Mouse (Mus musculus) embryonic facial prominence, embryonic 14.5 days (tissue): Measurements from ENCODE around the gene Samm50. TPM values are rescaled to one million over a fixed set of nuclear protein-coding genes. Genes with fewer than 3 reads are reported as not detected.
A peak's percentile ranks its signal among the peaks of the same experiment; 100 is the strongest.

ENCODE experiments used
- ATAC-seq: fragments of 200-750 bp; cut with Nextera tagmentation; 2 replicates; pipeline ENCODE4 v1.8.0; 2017; ENCODE audit warnings: low read depth, moderate number of reproducible peaks, moderate TSS enrichment
- DNase-seq: peaks from one replicate; pipeline ENCODE4 v3.0.0-alpha.2; 2015; ENCODE audit warnings: low spot score
- H3K27ac ChIP-seq: fragments of 300-500 bp; sonication (generic); replicated peaks from 2 replicates; pipeline ENCODE4 v1.5.1; 2014; ENCODE audit warnings: low read depth, mild to moderate bottlenecking, low read length, moderate library complexity
- H3K27me3 ChIP-seq: fragments of 300-500 bp; sonication (generic); replicated peaks from 2 replicates; pipeline ENCODE4 v1.6.1; 2014; ENCODE audit warnings: low read length; ENCODE audit not compliant: control insufficient read depth, insufficient read depth
- H3K36me3 ChIP-seq: fragments of 300-500 bp; sonication (generic); 2 replicates; pipeline ENCODE4 v1.6.1; 2014; ENCODE audit warnings: low read length, mixed read lengths; ENCODE audit not compliant: control insufficient read depth, insufficient read depth
- H3K4me1 ChIP-seq: fragments of 300-500 bp; sonication (generic); 2 replicates; pipeline ENCODE4 v1.6.1; 2014; ENCODE audit warnings: antibody characterized with exemption, low read length; ENCODE audit not compliant: control insufficient read depth, insufficient read depth
- H3K4me2 ChIP-seq: fragments of 300-500 bp; sonication (generic); 2 replicates; pipeline ENCODE4 v1.6.1; 2014; ENCODE audit warnings: low read depth, mild to moderate bottlenecking, low read length, moderate library complexity, mixed read lengths
- H3K4me3 ChIP-seq: fragments of 300-500 bp; sonication (generic); 2 replicates; pipeline ENCODE4 v1.5.1; 2014; ENCODE audit warnings: low read depth, mild to moderate bottlenecking, low read length
- H3K9ac ChIP-seq: fragments of 300-500 bp; sonication (generic); 2 replicates; pipeline ENCODE4 v1.6.1; 2014; ENCODE audit warnings: low read depth, mild to moderate bottlenecking, low read length, moderate library complexity, mixed read lengths
- H3K9me3 ChIP-seq: fragments of 300-500 bp; sonication (generic); 2 replicates; pipeline ENCODE4 v1.6.1; 2016; ENCODE audit warnings: low read length; ENCODE audit not compliant: control insufficient read depth
- WGBS: fragments of 180-500 bp; shearing (Covaris S2); extraction: QIAGEN DNeasy Blood & Tissue Kit; methylation state at CpG from one replicate; pipeline ENCODE4 v1.1.7; 2014; 5-methylcytosine and 5-hydroxymethylcytosine counted together
- polyA plus RNA-seq: library from polyadenylated mRNA; unstranded; fragments of >200 nt; fragmentation: Nextera tagmentation; extraction: Ambion mirVana; gene quantifications from 2 replicates; pipeline ENCODE4 v1.2.1, GENCODE M21; 2014

Gene Samm50
- polyA plus RNA-seq, 1 experiment from 2014 or later = 71.1 TPM

DNA sequence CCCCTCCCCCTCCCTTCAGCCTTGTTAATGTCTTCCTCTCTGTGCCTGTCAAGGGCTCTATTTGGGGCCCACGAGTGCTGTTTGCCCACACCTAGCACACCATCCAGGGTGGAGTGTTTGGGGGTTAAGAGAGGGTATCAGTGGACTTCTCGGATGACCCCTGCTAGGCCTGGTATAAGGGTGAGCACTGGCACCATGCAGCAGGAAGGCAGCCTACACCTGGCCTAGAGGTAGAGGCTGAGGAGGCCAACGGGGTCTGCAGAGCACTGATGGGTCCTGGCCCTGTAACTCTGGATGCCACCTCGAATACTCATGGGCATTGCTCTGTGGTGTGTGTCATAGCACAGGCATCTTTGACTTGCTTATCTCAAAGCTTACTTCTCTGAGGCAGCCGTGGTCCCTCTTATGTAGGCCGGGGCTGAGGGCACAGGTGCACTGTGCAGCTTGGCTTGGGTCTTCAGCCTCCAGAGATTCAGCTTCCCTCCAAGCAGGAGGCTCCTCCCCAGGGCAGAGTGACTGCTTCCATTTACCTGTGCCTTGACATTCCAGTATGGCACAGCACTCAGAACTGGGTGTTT, 21.2 kb downstream of the Samm50 start:
- Histone ChIP-seq H3K36me3 (peaks cover 57% of the 10 kb centered on the region), H3K27ac (no peak overlapping the region), H3K4me1 (peaks cover 27% of the 10 kb centered on the region), H3K4me2 (no peak overlapping the region), H3K9me3 (no peaks in the 10 kb centered on the region), H3K27me3 (no peaks in the 10 kb centered on the region), H3K4me3 (no peak overlapping the region), H3K9ac (no peak overlapping the region)
- DNase-seq (no peak), ATAC-seq (no peak)
- WGBS = 79% methylated on average over 5 of the region's 6 CpGs

DNA sequence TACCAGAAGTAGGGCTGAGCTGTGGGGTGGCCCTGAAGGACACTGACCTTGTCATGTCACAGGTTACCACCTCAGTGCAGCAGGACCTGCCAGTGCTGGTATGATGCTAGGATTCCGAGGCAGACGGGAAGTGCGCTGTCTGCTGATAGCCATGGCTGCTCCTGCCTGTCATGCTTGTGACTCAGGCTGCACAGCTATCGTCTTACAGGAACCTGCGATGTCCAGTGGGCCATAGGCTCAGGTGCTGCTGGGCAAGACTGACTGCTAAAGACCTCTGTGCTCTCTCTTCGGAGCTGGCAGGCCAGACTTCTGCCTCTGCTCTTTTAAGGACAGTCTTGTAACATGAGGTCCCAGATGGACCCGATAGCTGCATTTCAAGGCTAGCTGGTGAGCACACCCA, 22.4 kb downstream of the Samm50 start:
- Histone ChIP-seq H3K36me3 (peaks cover 45% of the 10 kb centered on the region), H3K4me2 (no peak overlapping the region), H3K4me3 (no peak overlapping the region), H3K27ac (no peak overlapping the region), H3K4me1 (peaks cover 38% of the 10 kb centered on the region), H3K27me3 (no peaks in the 10 kb centered on the region), H3K9ac (no peak overlapping the region), H3K9me3 (no peaks in the 10 kb centered on the region)
- WGBS = 64% methylated on average over 7 of the region's 7 CpGs
- ATAC-seq (no peak), DNase-seq (no peak)

DNA sequence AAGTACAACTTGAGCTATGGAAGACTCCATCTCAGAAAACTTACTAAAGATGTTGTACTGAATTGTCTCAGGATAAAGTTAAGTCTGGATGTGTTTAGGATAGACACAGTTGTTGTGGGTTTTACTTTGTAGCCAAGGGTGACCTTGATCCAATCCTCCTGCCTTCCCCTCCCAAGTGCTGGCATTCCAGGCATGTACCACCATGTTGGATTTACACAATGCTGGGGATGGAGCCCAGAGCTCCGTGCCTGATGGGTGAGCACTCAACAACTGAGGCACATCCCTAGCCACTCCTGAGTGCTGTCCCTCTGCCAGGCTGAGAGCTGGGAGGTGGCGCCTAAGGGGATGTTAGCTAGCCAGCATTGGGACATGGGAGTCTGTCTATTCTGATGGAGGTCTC, 23.2 kb downstream of the Samm50 start:
- peaks cover 38% of the 10 kb centered on the region for H3K4me1 ChIP-seq
- no peak overlapping the region for H3K4me2 ChIP-seq
- WGBS = 70% methylated on average over 2 of the region's 2 CpGs
- ATAC-seq = no peak
- H3K27ac ChIP-seq = no peak overlapping the region
- H3K9me3 ChIP-seq = no peaks in the 10 kb centered on the region
- no peak overlapping the region for H3K4me3 ChIP-seq
- no peak overlapping the region for H3K9ac ChIP-seq
- H3K27me3 ChIP-seq = no peaks in the 10 kb centered on the region
- peaks cover 37% of the 10 kb centered on the region for H3K36me3 ChIP-seq
- DNase-seq = no peak

DNA sequence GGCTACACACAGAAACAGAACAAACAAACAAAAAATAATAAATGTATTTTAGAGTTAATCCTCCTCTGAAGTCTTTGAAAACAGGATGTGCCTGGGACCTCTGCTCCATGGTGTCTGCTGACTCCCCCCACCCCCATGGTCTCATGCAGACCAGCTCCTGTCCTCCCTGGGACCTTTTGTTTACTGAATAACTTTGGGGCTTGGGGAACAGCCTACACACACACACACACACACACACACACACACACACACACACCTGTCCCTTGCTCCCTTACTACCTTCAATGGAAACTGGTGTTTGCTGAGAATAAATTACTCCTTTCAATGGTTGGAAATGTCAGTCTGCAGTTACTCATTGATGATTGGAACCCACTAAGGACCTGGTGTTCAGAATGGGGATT, 24.0 kb downstream of the Samm50 start:
- H3K9me3 ChIP-seq = no peaks in the 10 kb centered on the region
- H3K4me1 ChIP-seq = peaks cover 38% of the 10 kb centered on the region
- H3K27ac ChIP-seq = no peak overlapping the region

GRCm38 (mm10) chr15:84216461-84217084, 24.5 kb downstream of the Samm50 start:
- WGBS = 16% methylated on average over 7 of the region's 7 CpGs
- H3K9ac ChIP-seq = peak overlapping the region; percentile 5; the same call in 1 of the 2 replicates
- no peaks in the 10 kb centered on the region for H3K9me3 ChIP-seq
- H3K4me2 ChIP-seq = no peak overlapping the region
- no peak overlapping the region for H3K27ac ChIP-seq
- H3K27me3 ChIP-seq = no peaks in the 10 kb centered on the region
- DNase-seq (no peak), ATAC-seq (no peak)
- peaks cover 39% of the 10 kb centered on the region for H3K4me1 ChIP-seq
- H3K4me3 ChIP-seq = no peak overlapping the region
- peaks cover 25% of the 10 kb centered on the region; the same call in 1 of the 2 replicates for H3K36me3 ChIP-seq

More for the DNA sequence above, 24.0 kb downstream of the Samm50 start:
- no peak overlapping the region for H3K4me2 ChIP-seq
- no peak overlapping the region for H3K9ac ChIP-seq
- peaks cover 31% of the 10 kb centered on the region for H3K36me3 ChIP-seq
- ATAC-seq (no peak), DNase-seq (no peak)
- H3K27me3 ChIP-seq = no peaks in the 10 kb centered on the region
- H3K4me3 ChIP-seq = no peak overlapping the region

GRCm38 (mm10) chr15:84217969-84218782, 26.1 kb downstream of the Samm50 start:
- Histone ChIP-seq H3K9me3 (no peaks in the 10 kb centered on the region), H3K4me3 (no peak overlapping the region), H3K4me1 (peaks cover 39% of the 10 kb centered on the region), H3K9ac (0 out of 2 replicates have a peak overlapping the region, but pooled peaks have one; percentile 30), H3K27ac (peak overlapping the region; percentile 61; the same call in 1 of the 2 replicates), H3K27me3 (no peaks in the 10 kb centered on the region), H3K36me3 (peaks cover 20% of the 10 kb centered on the region; the same call in 1 of the 2 replicates), H3K4me2 (peak overlapping the region; percentile 26)
- 0 out of 2 replicates have a peak, but pooled peaks have one; percentile 13 for ATAC-seq
- DNase-seq = peak; percentile 53
- 19% methylated on average over 23 of the region's 23 CpGs for WGBS

GRCm38 (mm10) chr15:84218783-84219271, 26.8 kb downstream of the Samm50 start:
- no peak overlapping the region for H3K4me3 ChIP-seq
- ATAC-seq (no peak), DNase-seq (no peak)
- H3K4me2 ChIP-seq = peak overlapping the region; percentile 26
- 17% methylated on average over 9 of the region's 9 CpGs for WGBS
- peaks cover 16% of the 10 kb centered on the region; the same call in 1 of the 2 replicates for H3K36me3 ChIP-seq
- H3K27me3 ChIP-seq = no peaks in the 10 kb centered on the region
- peak overlapping the region; percentile 61; the same call in 1 of the 2 replicates for H3K27ac ChIP-seq
- H3K4me1 ChIP-seq = peaks cover 39% of the 10 kb centered on the region
- H3K9me3 ChIP-seq = no peaks in the 10 kb centered on the region
- H3K9ac ChIP-seq = peak overlapping the region; percentile 48

DNA sequence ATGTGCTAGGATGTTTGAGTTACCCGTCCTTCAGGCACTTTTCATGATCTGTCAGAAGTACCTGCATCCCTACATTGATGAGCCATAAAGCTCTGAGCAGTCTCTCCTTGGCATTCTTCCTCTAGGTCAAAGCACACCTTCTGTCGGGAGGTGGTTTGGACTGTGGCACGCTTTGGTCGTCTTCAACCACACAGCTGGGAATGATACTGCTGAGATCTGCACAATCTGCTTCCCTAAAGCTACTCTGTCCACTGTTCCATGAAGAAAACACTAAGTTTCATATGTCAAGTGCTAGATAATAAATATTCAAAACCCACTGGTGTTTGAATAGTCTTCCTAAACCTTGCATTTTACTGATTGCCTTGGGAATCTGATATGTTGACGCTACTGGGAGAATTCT, 29.5 kb downstream of the Samm50 start:
- H3K4me2 ChIP-seq = no peak overlapping the region
- H3K9me3 ChIP-seq = no peaks in the 10 kb centered on the region
- no peak overlapping the region for H3K4me3 ChIP-seq
- H3K36me3 ChIP-seq = no peaks in the 10 kb centered on the region
- H3K27ac ChIP-seq = no peak overlapping the region
- peaks cover 31% of the 10 kb centered on the region for H3K4me1 ChIP-seq
- no peak overlapping the region for H3K9ac ChIP-seq
- DNase-seq = no peak
- H3K27me3 ChIP-seq = no peaks in the 10 kb centered on the region
- ATAC-seq = no peak
- 63% methylated on average over 5 of the region's 5 CpGs for WGBS
